8 mouse cellular contexts compared by ENCODE assay signal in genomic region chr2:22894932-22895281, GRCm38 (mm10). TPM values are rescaled to one million over a fixed set of nuclear protein-coding genes. Genes with fewer than 3 reads are reported as not detected.
A peak's percentile ranks its signal among the peaks of the same experiment; 100 is the strongest.
DNase-seq lines count a peak whose midpoint lies in the region; ATAC-seq and TF ChIP-seq lines count a peak whose summit lies in the region.

No protein-coding gene starts in this region.

- H3K9ac ChIP-seq in embryonic facial prominence, embryonic 13.5 days = peak overlapping the region; percentile 85
- H3K9ac ChIP-seq in intestine, embryonic 14.5 days (ENCODE audit: low read length) = peak overlapping the region; percentile 64

- peak overlapping the region; percentile 90 for H3K4me3 ChIP-seq in left cerebral cortex, adult 2 months
- H3K4me3 ChIP-seq in embryonic facial prominence, embryonic 13.5 days = peak overlapping the region; percentile 87
- H3K4me3 ChIP-seq in intestine, embryonic 14.5 days (ENCODE audit: low read depth, low read length) = peak overlapping the region; percentile 94
- H3K4me3 ChIP-seq in myocyte = peak overlapping the region; percentile 53

- H3K36me3 ChIP-seq in embryonic facial prominence, embryonic 13.5 days = 0 out of 2 replicates have a peak, but pooled peaks cover 2% of the 10 kb centered on the region
- no peaks in the 10 kb centered on the region for H3K36me3 ChIP-seq in intestine, embryonic 14.5 days (ENCODE audit: control insufficient read depth, insufficient read depth, low read length)
- no peaks in the 10 kb centered on the region for H3K36me3 ChIP-seq in myocyte (ENCODE audit: control insufficient read depth, insufficient read depth)

- TF ChIP-seq CTCF in left cerebral cortex, adult 2 months (IDR thresholded peaks at IDR 0.05) = no peak

- H3ac ChIP-seq in myocyte (ENCODE audit: control insufficient read depth, insufficient read length) = peak overlapping the region; percentile 35

- peak overlapping the region; percentile 90 for H3K27ac ChIP-seq in left cerebral cortex, adult 2 months
- H3K27ac ChIP-seq in embryonic facial prominence, embryonic 13.5 days = peak overlapping the region; percentile 78; the same call in 1 of the 2 replicates
- peak overlapping the region; percentile 70 for H3K27ac ChIP-seq in intestine, embryonic 14.5 days (ENCODE audit: low read depth)

- no peaks in the 10 kb centered on the region for H3K9me3 ChIP-seq in embryonic facial prominence, embryonic 13.5 days
- no peaks in the 10 kb centered on the region for H3K9me3 ChIP-seq in intestine, embryonic 14.5 days (ENCODE audit: control insufficient read depth, low read length)

- intact Hi-C loops in left cerebral cortex, adult 2 months (cut with DNase I) = loop anchor here (1.0 to 5.0 kb wide), 4 partner anchors 37 to 262 kb away; partner anchors contain the start of genes Mastl and Yme1l1
- intact Hi-C loops in left cerebral cortex, postnatal 14 days (cut with DNase I) = loop anchor here (1.0 to 2.0 kb wide), 2 partner anchors 145 to 174 kb away; partner anchors contain the start of genes Abi1 and Acbd5
- intact Hi-C loops in left cerebral cortex, postnatal 25 days (cut with DNase I) = loop anchor here (2.0 to 5.0 kb wide), 3 partner anchors 142 to 262 kb away; partner anchors contain the start of genes Acbd5, Mastl and Yme1l1

- H3K79me2 ChIP-seq in myocyte (ENCODE audit: control insufficient read depth, insufficient read depth) = peaks cover 37% of the 10 kb centered on the region

- H3K4me2 ChIP-seq in embryonic facial prominence, embryonic 13.5 days = peak overlapping the region; percentile 73
- H3K4me2 ChIP-seq in intestine, embryonic 14.5 days (ENCODE audit: low read length) = peak overlapping the region; percentile 75
- peak overlapping the region; percentile 85 for H3K4me2 ChIP-seq in myocyte (ENCODE audit: low read depth)

- 0 out of 2 replicates have a peak, but pooled peaks cover 3% of the 10 kb centered on the region for H3K4me1 ChIP-seq in embryonic facial prominence, embryonic 13.5 days
- H3K4me1 ChIP-seq in intestine, embryonic 14.5 days (replicated peaks; ENCODE audit: control insufficient read depth, insufficient read depth, low read length) = no peaks in the 10 kb centered on the region

- no peak for DNase-seq in left cerebral cortex, adult 2 months (ENCODE audit: extremely low spot score in 1 of 2, low spot score in 2 of 2)
- no peak for DNase-seq in left cerebral cortex, postnatal 14 days (ENCODE audit: low spot score in 2 of 2)
- DNase-seq in intestine, embryonic 14.5 days (ENCODE audit: low spot score) = peak; percentile 59
- no peak for DNase-seq in T-cell, adult 2 months (ENCODE audit: low spot score)
- no peak for DNase-seq in left cerebral cortex, postnatal 25 days (ENCODE audit: low spot score in 2 of 2)
- no peak for DNase-seq in cerebellum, adult 11-12 months

- H3K27me3 ChIP-seq in embryonic facial prominence, embryonic 13.5 days = no peaks in the 10 kb centered on the region
- no peaks in the 10 kb centered on the region for H3K27me3 ChIP-seq in intestine, embryonic 14.5 days (replicated peaks; ENCODE audit: control insufficient read depth, insufficient read depth, low read length)
- no peaks in the 10 kb centered on the region for H3K27me3 ChIP-seq in myocyte (ENCODE audit: control insufficient read depth, insufficient read depth, insufficient read length)

- ATAC-seq in embryonic facial prominence, embryonic 13.5 days (ENCODE audit: insufficient number of reproducible peaks, insufficient read depth, low FRiP score, low TSS enrichment, low read depth) = peak; percentile 2; the same call in 1 of the 2 replicates
- ATAC-seq in intestine, embryonic 14.5 days (replicated peaks; ENCODE audit: low FRiP score, low TSS enrichment, low read depth) = peak; percentile 30; the same call in 1 of the 2 replicates

- 23% methylated on average over 9 of the region's 9 CpGs for WGBS in embryonic facial prominence, embryonic 13.5 days
- WGBS in intestine, embryonic 14.5 days = 27% methylated on average over 9 of the region's 9 CpGs

- TF ChIP-seq POLR2A in myocyte (IDR thresholded peaks at IDR 0.05; ENCODE audit: insufficient read length, low read depth) = no peak

TF ChIP-seq in myocyte, 11 proteins besides CTCF, POLR2A, EP300 and RAD21:
- TF ChIP-seq MAX (IDR thresholded peaks at IDR 0.05; ENCODE audit: low read depth) = no peak
- no peak for TF ChIP-seq CEBPB (IDR thresholded peaks at IDR 0.05; ENCODE audit: insufficient read depth, poor library complexity, severe bottlenecking)
- TF ChIP-seq TCF12 (IDR thresholded peaks at IDR 0.05; ENCODE audit: insufficient read depth, poor library complexity, severe bottlenecking) = no peak
- no peak for TF ChIP-seq SRF (IDR thresholded peaks at IDR 0.05; ENCODE audit: control insufficient read depth, insufficient read length, low read depth)

RNA-seq across cellular contexts. Expression of gene Pdss1, which starts 0.4 kb away (rescaled TPM):
- 10 to 100 TPM; 17.8 to 18.1 TPM for total RNA-seq in left cerebral cortex, adult 2 months (2021)
- 10 to 100 TPM; 14.6 to 15.0 TPM for total RNA-seq in left cerebral cortex, postnatal 14 days (2021)
- 18.8 and 21.5 TPM in 2 replicates for polyA plus RNA-seq in embryonic facial prominence, embryonic 13.5 days (2015; fragmentation: Nextera tagmentation; extraction: Ambion mirVana)
- polyA plus RNA-seq in intestine, embryonic 14.5 days (2014; fragmentation: Nextera tagmentation; extraction: Ambion mirVana) = 27.7 and 29.6 TPM in 2 replicates
- 5.5 TPM for polyA plus RNA-seq in myocyte (2012; fragmentation: generic; extraction: Trizol)
- total RNA-seq in left cerebral cortex, postnatal 25 days (2021) = 10 to 100 TPM; 12.8 to 14.5 TPM
